9 mouse cellular contexts compared by ENCODE assay signal in the genomic region with DNA sequence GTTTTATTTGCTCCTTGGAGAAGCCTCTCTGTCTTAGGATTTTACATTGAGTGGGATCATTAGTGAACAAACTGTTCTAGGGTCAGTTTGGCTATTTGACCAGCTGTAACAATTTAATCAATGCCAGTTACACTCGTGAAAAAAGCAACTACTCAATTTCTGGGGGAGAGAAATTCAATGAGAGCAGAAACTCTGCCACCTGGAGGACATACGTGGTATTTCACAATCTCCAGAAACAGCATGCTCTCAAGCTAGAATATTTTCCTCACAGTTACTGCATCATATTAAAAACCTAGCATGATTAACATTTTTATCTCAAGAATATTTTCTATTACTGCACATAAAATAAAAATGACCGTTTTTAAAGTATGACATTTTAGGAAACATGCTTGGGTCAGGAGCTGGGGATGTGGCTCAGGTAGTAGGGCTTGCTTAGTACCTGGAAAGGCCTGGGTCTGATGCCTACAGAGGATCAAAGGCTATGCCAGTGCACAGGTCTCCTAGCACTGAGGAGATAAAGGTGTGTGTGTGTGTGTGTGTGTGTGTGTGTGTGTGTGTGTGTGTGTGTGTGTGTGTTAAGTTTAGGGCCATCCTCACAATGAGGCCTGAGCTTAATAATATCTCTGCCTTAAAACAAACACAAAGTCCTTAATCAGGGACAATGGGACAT. TPM values are rescaled to one million over a fixed set of nuclear protein-coding genes. Genes with fewer than 3 reads are reported as not detected.
DNase-seq lines count a peak whose midpoint lies in the region; ATAC-seq and TF ChIP-seq lines count a peak whose summit lies in the region.
"Had no signal": no experiment of that assay in that cellular context is flagged by ENCODE, and none has a peak within 500 bp of the region (broad histone marks: within the 10 kb centered on the region; RNA-seq: fewer than 3 reads in every experiment).

No protein-coding gene starts in this region.

- peak; percentile 68 for TF ChIP-seq RAD21 in CH12.LX (IDR thresholded peaks at IDR 0.05; ENCODE audit: low read depth, low read length)

- no peak for TF ChIP-seq EP300 in CH12.LX (IDR thresholded peaks at IDR 0.05; ENCODE audit: low read length)

- 0 out of 2 replicates have a peak, but pooled peaks have one; percentile 18 for TF ChIP-seq CTCF in kidney, adult 2 months (conservative IDR thresholded peaks at IDR 0.05; ENCODE audit: insufficient read depth, insufficient read length, low read depth, low read length)
- peak; percentile 52 to 71 for TF ChIP-seq CTCF in CH12.LX (conservative IDR thresholded peaks at IDR 0.05 in 1 of 2, IDR thresholded peaks at IDR 0.05 in 1 of 2; ENCODE audit: low read depth in 2 of 2, low read length in 2 of 2)

- no peak for TF ChIP-seq POLR2A in kidney, adult 2 months (IDR thresholded peaks at IDR 0.05; ENCODE audit: low read depth, low read length)
- TF ChIP-seq POLR2A in CH12.LX (IDR thresholded peaks at IDR 0.05; ENCODE audit: low read depth, low read length), result no peak
- TF ChIP-seq POLR2A in limb, embryonic 14.5 days (IDR thresholded peaks at IDR 0.05; ENCODE audit: borderline replicate concordance, extremely low read depth, insufficient read depth, insufficient read length), result no peak

- no peak overlapping the region for H3K4me2 ChIP-seq in CH12.LX (ENCODE audit: insufficient read depth, low read depth, poor library complexity, severe bottlenecking)
- 0 out of 2 replicates have a peak overlapping the region, but pooled peaks have one; percentile 8 for H3K4me2 ChIP-seq in limb, embryonic 14.5 days (replicated peaks; ENCODE audit: low read depth, low read length, severe bottlenecking)
- H3K4me2 ChIP-seq: embryonic facial prominence, embryonic 12.5 days had no signal

- in situ Hi-C loops in CH12.LX (cut with MboI; ENCODE audit: low pct_ligation_motif_present, low pct_unique_long_range_greater_than_20kb, low sequenced_read_pairs), result loop anchor here (10.0 to 25.0 kb wide), 2 partner anchors 1026 to 1168 kb away; no protein-coding TSS in a partner anchor

- no peak overlapping the region for H3K9ac ChIP-seq in CH12.LX (ENCODE audit: insufficient read depth, low read depth)
- no peak overlapping the region for H3K9ac ChIP-seq in limb, embryonic 14.5 days (ENCODE audit: low read depth, low read length, severe bottlenecking)
- H3K9ac ChIP-seq: embryonic facial prominence, embryonic 12.5 days had no signal

- no peak overlapping the region for H3K27ac ChIP-seq in kidney, adult 2 months (ENCODE audit: insufficient read depth, low read depth, low read length)
- no peak overlapping the region for H3K27ac ChIP-seq in CH12.LX (ENCODE audit: insufficient read depth, low read depth)
- H3K27ac ChIP-seq in limb, embryonic 14.5 days (replicated peaks; ENCODE audit: low read depth, low read length), result no peak overlapping the region
- H3K27ac ChIP-seq: embryonic facial prominence, embryonic 12.5 days had no signal

- dilution Hi-C loops in CH12.LX (cut with MboI; ENCODE audit: extremely low pct_ligation_motif_present, extremely low pct_unique_long_range_greater_than_20kb, low sequenced_read_pairs), result no loop called here

- no peaks in the 10 kb centered on the region for H3K9me3 ChIP-seq in CH12.LX (replicated peaks; ENCODE audit: low read length)
- no peaks in the 10 kb centered on the region for H3K9me3 ChIP-seq in limb, embryonic 14.5 days (ENCODE audit: control insufficient read depth, low read length)
- H3K9me3 ChIP-seq: embryonic facial prominence, embryonic 12.5 days had no signal

- ATAC-seq in limb, embryonic 14.5 days (ENCODE audit: low FRiP score, low read depth), result no peak

- WGBS in kidney, adult 2 months, result 3% methylated on average over 3 of the region's 3 CpGs
- WGBS in limb, embryonic 14.5 days, result 3% methylated on average over 3 of the region's 3 CpGs

- H3K27me3 ChIP-seq in kidney, adult 2 months (replicated peaks; ENCODE audit: control insufficient read depth, insufficient read depth, low read length), result no peaks in the 10 kb centered on the region
- H3K27me3 ChIP-seq in CH12.LX (replicated peaks), result no peaks in the 10 kb centered on the region
- no peaks in the 10 kb centered on the region for H3K27me3 ChIP-seq in limb, embryonic 14.5 days (ENCODE audit: control insufficient read depth, insufficient read depth, low read length)
- H3K27me3 ChIP-seq: embryonic facial prominence, embryonic 12.5 days had no signal

- no peaks in the 10 kb centered on the region for H3K79me2 ChIP-seq in CH12.LX (replicated peaks; ENCODE audit: control insufficient read depth, extremely low read depth, insufficient read depth, poor library complexity, severe bottlenecking)

- peak; percentile 34 for DNase-seq in kidney, adult 2 months
- no peak for DNase-seq in kidney, adult 18-20 months
- peak; percentile 76 for DNase-seq in 3T3-L1 (ENCODE audit: low read depth, low spot score)
- DNase-seq in CH12.LX (ENCODE audit: extremely low read depth), result peak; percentile 45
- DNase-seq in embryo, embryonic 11 days, result peak; percentile 71
- peak; percentile 81 for DNase-seq in limb, embryonic 14.5 days (ENCODE audit: low spot score)
- no peak for DNase-seq in yolk sac, embryonic 10.5 days (ENCODE audit: low spot score)
- no peak for DNase-seq in T-cell, adult 2 months (ENCODE audit: low spot score)

- no peaks in the 10 kb centered on the region for H3K36me3 ChIP-seq in kidney, adult 2 months (ENCODE audit: control insufficient read depth, insufficient read depth, low read length)
- peaks cover 17 to 40% of the 10 kb centered on the region in 2 experiments for H3K36me3 ChIP-seq in CH12.LX (replicated peaks in 1 of 2; ENCODE audit: control insufficient read depth in 1 of 2, insufficient read depth in 1 of 2, low read length in 1 of 2)
- peaks cover 11% of the 10 kb centered on the region; the same call in 1 of the 2 replicates for H3K36me3 ChIP-seq in limb, embryonic 14.5 days (ENCODE audit: control insufficient read depth, insufficient read depth, low read length)

- H3K4me3 ChIP-seq in kidney, adult 2 months (ENCODE audit: insufficient read depth, low read depth, low read length), result no peak overlapping the region
- H3K4me3 ChIP-seq in CH12.LX (replicated peaks in 1 of 3; ENCODE audit: low read depth in 2 of 3, low read length in 2 of 3, poor library complexity in 1 of 3), result no peak overlapping the region
- no peak overlapping the region for H3K4me3 ChIP-seq in limb, embryonic 14.5 days (replicated peaks; ENCODE audit: low read length)
- H3K4me3 ChIP-seq: embryonic facial prominence, embryonic 12.5 days had no signal

- H3K4me1 ChIP-seq in kidney, adult 2 months (ENCODE audit: control insufficient read depth, insufficient read depth, low read length), result no peaks in the 10 kb centered on the region
- H3K4me1 ChIP-seq in CH12.LX (ENCODE audit: control insufficient read depth in 1 of 2, insufficient read depth in 2 of 2), result peaks cover 0 to 4% of the 10 kb centered on the region in 2 experiments; a peak in 1 of 4 replicates
- H3K4me1 ChIP-seq in limb, embryonic 14.5 days (ENCODE audit: control insufficient read depth, insufficient read depth, low read length), result 0 out of 2 replicates have a peak, but pooled peaks cover 2% of the 10 kb centered on the region
- H3K4me1 ChIP-seq: embryonic facial prominence, embryonic 12.5 days had no signal

TF ChIP-seq in CH12.LX, 34 proteins besides CTCF, POLR2A, EP300 and RAD21:
- TF ChIP-seq SMC3 (IDR thresholded peaks at IDR 0.05; ENCODE audit: low read depth, low read length), result peak; percentile 75
- no peak for TF ChIP-seq ZC3H11A (IDR thresholded peaks at IDR 0.05; ENCODE audit: low read depth, low read length)
TF ChIP-seq in CH12.LX: peak in this region for 1.

RNA-seq across cellular contexts. Expression of gene Tgfb2, which starts 7.1 kb away (rescaled TPM):
- polyA plus RNA-seq in kidney, adult 2 months (2012; rRNA removed), result 1.5 TPM in 2 replicates
- 0.04 and 0.17 TPM in 2 replicates for total RNA-seq in CH12.LX (2012; rRNA removed)
- not detected in 2 replicates for total RNA-seq in CH12.LX (2014; rRNA removed)
- polyA plus RNA-seq in CH12.LX (2012; ENCODE audit: insufficient read length, low read depth), result 0.11 TPM in 1 of 2 replicates, not detected in the other
- polyA plus RNA-seq in limb, embryonic 14.5 days (2012; rRNA removed), result 25.3 and 26.1 TPM in 2 replicates
- 73.5 and 89.7 TPM in 2 replicates for polyA plus RNA-seq in limb, embryonic 14.5 days (2014; fragmentation: Nextera tagmentation; extraction: Ambion mirVana)

RNA-seq across cellular contexts. Expression of gene Rrp15, which starts 36.2 kb away (rescaled TPM):
- polyA plus RNA-seq in kidney, adult 2 months (2012; rRNA removed), result 3.1 and 4.5 TPM in 2 replicates
- total RNA-seq in CH12.LX (2012; rRNA removed) (83.8 and 112 TPM in 2 replicates), CH12.LX (2014; rRNA removed) (172 and 193 TPM in 2 replicates)
- polyA plus RNA-seq in CH12.LX (2012; ENCODE audit: insufficient read length, low read depth), result 176 and 242 TPM in 2 replicates
- polyA plus RNA-seq in limb, embryonic 14.5 days (2012; rRNA removed), result 18.6 and 40.0 TPM in 2 replicates
- polyA plus RNA-seq in limb, embryonic 14.5 days (2014; fragmentation: Nextera tagmentation; extraction: Ambion mirVana), result 62.6 and 64.8 TPM in 2 replicates

Comparison
In these comparisons a context has a peak if more than half of its experiments do, and no peak if none do; other contexts are left out.
1. DNase-seq: peak in kidney, adult 2 months (single experiment), 3T3-L1 (single experiment), CH12.LX (single experiment), embryo, embryonic 11 days (single experiment) and limb, embryonic 14.5 days (single experiment); none in kidney, adult 18-20 months (single experiment), yolk sac, embryonic 10.5 days (single experiment) and T-cell, adult 2 months (single experiment).
2. RNA of gene Tgfb2, which starts 7.1 kb away (polyA plus RNA-seq): 25.3 to 89.7 TPM in limb, embryonic 14.5 days; 1.5 TPM in kidney, adult 2 months and 0.11 TPM in CH12.LX; every median in the first group is over 10 times any median in the second.